Mouse (Mus musculus): ENCODE data around the gene Fmnl2. TPM values are rescaled to one million over a fixed set of nuclear protein-coding genes. Genes with fewer than 3 reads are reported as not detected.

The Fmnl2 gene
- polyA plus RNA-seq, 1 experiment from 2014 or later: 2.0 TPM

- no peak for ATAC-seq (replicated peaks; ENCODE audit: insufficient number of reproducible peaks, low FRiP score, low TSS enrichment)
- no peak overlapping the region for H3K9ac ChIP-seq (ENCODE audit: low read depth, low read length)
- H3K4me1 ChIP-seq (ENCODE audit: control insufficient read depth, insufficient read depth, low read length): no peaks in the 10 kb centered on the region
- no peak overlapping the region for H3K27ac ChIP-seq (ENCODE audit: low read depth, low read length)
- WGBS (ENCODE audit: insufficient replicate concordance): 68% methylated on average over 5 of the region's 5 CpGs
- H3K4me3 ChIP-seq (ENCODE audit: low read depth, low read length): no peak overlapping the region
- H3K4me2 ChIP-seq: no peak overlapping the region
- H3K9me3 ChIP-seq (replicated peaks; ENCODE audit: control insufficient read depth, low read length): no peaks in the 10 kb centered on the region
- H3K27me3 ChIP-seq (ENCODE audit: control insufficient read depth, insufficient read depth, low read length): no peaks in the 10 kb centered on the region
- H3K36me3 ChIP-seq (ENCODE audit: control insufficient read depth, insufficient read depth, low read length): no peaks in the 10 kb centered on the region
Measured at GRCm38 (mm10) chr2:52991688-52992194, 134.1 kb downstream of the Fmnl2 start.

GRCm38 (mm10) chr2:52993241-52993640 is 135.6 kb downstream of the Fmnl2 start:
- Histone ChIP-seq H3K36me3 (ENCODE audit: control insufficient read depth, insufficient read depth, low read length) (no peaks in the 10 kb centered on the region), H3K27me3 (ENCODE audit: control insufficient read depth, insufficient read depth, low read length) (no peaks in the 10 kb centered on the region), H3K4me2 (no peak overlapping the region), H3K27ac (ENCODE audit: low read depth, low read length) (no peak overlapping the region), H3K9me3 (replicated peaks; ENCODE audit: control insufficient read depth, low read length) (no peaks in the 10 kb centered on the region; the same call in 1 of the 2 replicates), H3K4me3 (ENCODE audit: low read depth, low read length) (no peak overlapping the region), H3K4me1 (ENCODE audit: control insufficient read depth, insufficient read depth, low read length) (no peaks in the 10 kb centered on the region), H3K9ac (ENCODE audit: low read depth, low read length) (no peak overlapping the region)
- WGBS (ENCODE audit: insufficient replicate concordance): 82% methylated on average over 7 of the region's 7 CpGs
- ATAC-seq (replicated peaks; ENCODE audit: insufficient number of reproducible peaks, low FRiP score, low TSS enrichment): no peak

- H3K9me3 ChIP-seq (replicated peaks; ENCODE audit: control insufficient read depth, low read length): no peaks in the 10 kb centered on the region; the same call in 1 of the 2 replicates
- H3K36me3 ChIP-seq (ENCODE audit: control insufficient read depth, insufficient read depth, low read length): no peaks in the 10 kb centered on the region
- H3K4me1 ChIP-seq (ENCODE audit: control insufficient read depth, insufficient read depth, low read length): no peaks in the 10 kb centered on the region
- no peak overlapping the region for H3K4me3 ChIP-seq (ENCODE audit: low read depth, low read length)
- WGBS (ENCODE audit: insufficient replicate concordance): 80% methylated on average over 9 of the region's 9 CpGs
- no peak for ATAC-seq (replicated peaks; ENCODE audit: insufficient number of reproducible peaks, low FRiP score, low TSS enrichment)
- H3K9ac ChIP-seq (ENCODE audit: low read depth, low read length): no peak overlapping the region
- H3K27me3 ChIP-seq (ENCODE audit: control insufficient read depth, insufficient read depth, low read length): no peaks in the 10 kb centered on the region
- no peak overlapping the region for H3K4me2 ChIP-seq
- no peak overlapping the region for H3K27ac ChIP-seq (ENCODE audit: low read depth, low read length)
Measured at GRCm38 (mm10) chr2:52994526-52994925, 136.9 kb downstream of the Fmnl2 start.

DNA sequence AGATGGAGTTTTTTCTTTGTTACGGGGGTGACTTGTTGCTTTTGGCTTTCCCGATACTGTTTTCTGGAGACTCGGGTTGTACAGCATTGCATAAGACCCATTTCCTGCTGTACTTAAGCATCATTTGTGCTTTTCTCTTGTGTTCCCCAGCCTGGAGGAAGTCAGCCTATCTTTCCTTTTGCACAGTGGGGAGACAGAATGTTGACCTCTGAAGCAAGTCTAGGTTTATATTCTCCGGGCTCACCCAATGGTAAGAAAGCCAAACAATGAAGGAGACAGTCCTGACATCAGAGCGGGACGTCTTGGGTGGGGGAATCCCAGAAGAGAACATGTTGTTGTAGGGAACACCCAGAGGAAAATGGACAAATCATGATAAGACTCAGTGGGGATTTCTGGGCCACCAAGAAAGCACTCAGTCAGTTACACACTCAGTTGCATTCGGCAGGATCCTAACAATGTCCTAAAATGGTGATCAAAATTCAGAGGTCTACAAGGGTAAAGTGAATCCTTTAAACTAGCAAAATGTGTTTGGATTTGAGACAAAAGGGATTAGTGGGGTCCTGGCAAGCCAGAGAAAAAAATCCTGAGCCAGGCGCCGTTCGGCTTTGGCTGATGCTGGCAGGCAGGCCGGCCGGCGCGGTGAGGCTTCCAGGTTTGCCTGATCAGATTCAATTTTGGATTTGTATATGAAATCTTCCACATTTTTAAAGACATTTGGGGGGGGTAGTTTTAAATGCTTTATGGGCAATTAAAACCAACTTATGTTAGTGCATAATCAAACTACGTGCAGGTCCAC is 140.5 kb downstream of the Fmnl2 start:
- Histone ChIP-seq H3K36me3 (ENCODE audit: control insufficient read depth, insufficient read depth, low read length) (no peaks in the 10 kb centered on the region), H3K4me2 (no peak overlapping the region), H3K27ac (ENCODE audit: low read depth, low read length) (no peak overlapping the region), H3K4me1 (ENCODE audit: control insufficient read depth, insufficient read depth, low read length) (no peaks in the 10 kb centered on the region), H3K9ac (ENCODE audit: low read depth, low read length) (no peak overlapping the region), H3K9me3 (replicated peaks; ENCODE audit: control insufficient read depth, low read length) (no peaks in the 10 kb centered on the region; the same call in 1 of the 2 replicates), H3K27me3 (ENCODE audit: control insufficient read depth, insufficient read depth, low read length) (no peaks in the 10 kb centered on the region), H3K4me3 (ENCODE audit: low read depth, low read length) (no peak overlapping the region)
- 73% methylated on average over 15 of the region's 15 CpGs for WGBS (ENCODE audit: insufficient replicate concordance)
- ATAC-seq (replicated peaks; ENCODE audit: insufficient number of reproducible peaks, low FRiP score, low TSS enrichment): no peak

DNA sequence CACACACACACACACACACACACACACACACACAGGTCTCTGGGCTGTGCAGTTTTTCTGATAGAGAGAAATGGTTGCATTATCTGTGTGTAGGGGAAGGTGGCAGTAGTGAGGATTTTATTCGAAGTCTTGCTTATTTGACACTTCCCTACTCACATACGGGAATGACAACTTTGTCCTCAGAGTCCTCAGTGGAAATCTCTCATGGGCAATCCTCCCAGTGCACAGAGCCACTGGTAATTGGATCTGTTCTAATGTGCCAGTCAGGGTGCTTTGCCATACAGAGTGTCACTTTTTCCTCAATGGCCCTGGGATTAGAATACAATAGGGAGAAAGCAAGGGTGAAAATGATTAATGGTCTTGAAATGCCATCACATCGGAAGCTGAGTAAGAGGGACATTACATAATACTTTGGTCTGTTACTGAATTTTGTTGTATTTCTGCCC is 141.9 kb downstream of the Fmnl2 start:
- Histone ChIP-seq H3K27me3 (ENCODE audit: control insufficient read depth, insufficient read depth, low read length) (no peaks in the 10 kb centered on the region), H3K4me3 (ENCODE audit: low read depth, low read length) (no peak overlapping the region), H3K9me3 (replicated peaks; ENCODE audit: control insufficient read depth, low read length) (no peaks in the 10 kb centered on the region; the same call in 1 of the 2 replicates), H3K9ac (ENCODE audit: low read depth, low read length) (no peak overlapping the region), H3K4me1 (ENCODE audit: control insufficient read depth, insufficient read depth, low read length) (no peaks in the 10 kb centered on the region), H3K27ac (ENCODE audit: low read depth, low read length) (no peak overlapping the region), H3K4me2 (no peak overlapping the region), H3K36me3 (ENCODE audit: control insufficient read depth, insufficient read depth, low read length) (no peaks in the 10 kb centered on the region)
- 57% methylated on average over 3 of the region's 3 CpGs for WGBS (ENCODE audit: insufficient replicate concordance)
- ATAC-seq (replicated peaks; ENCODE audit: insufficient number of reproducible peaks, low FRiP score, low TSS enrichment): no peak

DNA sequence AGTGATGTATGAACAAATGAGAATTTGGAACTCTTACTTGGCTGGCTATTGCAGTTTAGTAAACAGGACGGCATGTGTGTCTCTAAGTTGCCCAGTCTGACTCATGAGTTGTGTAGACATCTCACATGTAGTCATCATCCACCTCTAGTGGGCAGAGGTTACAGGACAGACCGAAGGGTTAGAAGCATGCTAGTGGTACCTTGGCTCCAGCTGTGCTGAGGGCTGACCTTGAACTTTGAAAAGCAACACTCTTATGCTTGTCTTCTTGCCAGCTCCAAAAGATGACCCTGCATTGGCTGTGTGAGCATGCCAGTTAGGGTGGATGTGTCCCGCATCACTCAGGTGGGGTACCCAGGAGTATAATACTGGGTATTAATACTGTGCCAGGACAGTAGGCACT is 142.8 kb downstream of the Fmnl2 start:
- no peak overlapping the region for H3K9ac ChIP-seq (ENCODE audit: low read depth, low read length)
- no peak overlapping the region for H3K4me3 ChIP-seq (ENCODE audit: low read depth, low read length)
- WGBS (ENCODE audit: insufficient replicate concordance): 85% methylated on average over 3 of the region's 3 CpGs
- H3K27me3 ChIP-seq (ENCODE audit: control insufficient read depth, insufficient read depth, low read length): no peaks in the 10 kb centered on the region
- H3K36me3 ChIP-seq (ENCODE audit: control insufficient read depth, insufficient read depth, low read length): no peaks in the 10 kb centered on the region
- no peak for ATAC-seq (replicated peaks; ENCODE audit: insufficient number of reproducible peaks, low FRiP score, low TSS enrichment)
- H3K4me1 ChIP-seq (ENCODE audit: control insufficient read depth, insufficient read depth, low read length): no peaks in the 10 kb centered on the region
- H3K27ac ChIP-seq (ENCODE audit: low read depth, low read length): no peak overlapping the region
- H3K9me3 ChIP-seq (replicated peaks; ENCODE audit: control insufficient read depth, low read length): no peaks in the 10 kb centered on the region; the same call in 1 of the 2 replicates
- no peak overlapping the region for H3K4me2 ChIP-seq

GRCm38 (mm10) chr2:53006161-53006560 is 148.5 kb downstream of the Fmnl2 start:
- Histone ChIP-seq H3K27me3 (ENCODE audit: control insufficient read depth, insufficient read depth, low read length) (no peaks in the 10 kb centered on the region), H3K9me3 (replicated peaks; ENCODE audit: control insufficient read depth, low read length) (no peaks in the 10 kb centered on the region), H3K4me1 (ENCODE audit: control insufficient read depth, insufficient read depth, low read length) (no peaks in the 10 kb centered on the region), H3K4me3 (ENCODE audit: low read depth, low read length) (no peak overlapping the region), H3K36me3 (ENCODE audit: control insufficient read depth, insufficient read depth, low read length) (no peaks in the 10 kb centered on the region), H3K4me2 (no peak overlapping the region), H3K9ac (ENCODE audit: low read depth, low read length) (no peak overlapping the region), H3K27ac (ENCODE audit: low read depth, low read length) (no peak overlapping the region)
- WGBS (ENCODE audit: insufficient replicate concordance): 81% methylated on average over 7 of the region's 7 CpGs
- no peak for ATAC-seq (replicated peaks; ENCODE audit: insufficient number of reproducible peaks, low FRiP score, low TSS enrichment)

DNA sequence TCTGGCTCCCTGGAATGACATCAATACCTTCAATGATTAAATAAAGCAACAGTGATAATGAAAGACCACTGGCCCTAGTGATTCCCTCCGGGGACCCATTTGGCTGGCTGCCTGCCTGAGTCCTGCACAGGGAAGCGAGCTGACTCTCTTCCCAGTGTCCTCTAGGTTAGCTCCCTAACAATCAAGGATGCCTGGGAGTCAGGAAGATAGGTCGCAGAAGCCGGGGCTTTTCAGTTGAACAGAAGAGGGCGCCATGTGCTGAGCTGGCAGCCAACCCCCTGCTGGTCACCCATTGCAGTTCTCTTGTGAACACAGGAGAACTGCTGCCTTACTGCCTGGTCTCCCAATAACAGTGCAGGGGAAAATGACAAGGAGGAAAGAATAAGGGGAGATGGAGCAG is 149.5 kb downstream of the Fmnl2 start:
- no peak overlapping the region for H3K9ac ChIP-seq (ENCODE audit: low read depth, low read length)
- no peak overlapping the region for H3K27ac ChIP-seq (ENCODE audit: low read depth, low read length)
- ATAC-seq (replicated peaks; ENCODE audit: insufficient number of reproducible peaks, low FRiP score, low TSS enrichment): no peak
- no peaks in the 10 kb centered on the region for H3K36me3 ChIP-seq (ENCODE audit: control insufficient read depth, insufficient read depth, low read length)
- WGBS (ENCODE audit: insufficient replicate concordance): 14% methylated on average over 5 of the region's 5 CpGs
- H3K9me3 ChIP-seq (replicated peaks; ENCODE audit: control insufficient read depth, low read length): no peaks in the 10 kb centered on the region
- no peaks in the 10 kb centered on the region for H3K4me1 ChIP-seq (ENCODE audit: control insufficient read depth, insufficient read depth, low read length)
- no peak overlapping the region for H3K4me2 ChIP-seq
- no peaks in the 10 kb centered on the region for H3K27me3 ChIP-seq (ENCODE audit: control insufficient read depth, insufficient read depth, low read length)
- H3K4me3 ChIP-seq (ENCODE audit: low read depth, low read length): no peak overlapping the region

GRCm38 (mm10) chr2:53013051-53013450 is 155.4 kb downstream of the Fmnl2 start:
- no peak overlapping the region for H3K4me3 ChIP-seq (ENCODE audit: low read depth, low read length)
- WGBS (ENCODE audit: insufficient replicate concordance): 35% methylated on average over 2 of the region's 2 CpGs

More at GRCm38 (mm10) chr2:53013051-53013450, 155.4 kb downstream of the Fmnl2 start:
- Histone ChIP-seq H3K9ac (ENCODE audit: low read depth, low read length) (no peak overlapping the region), H3K4me2 (no peak overlapping the region), H3K4me1 (ENCODE audit: control insufficient read depth, insufficient read depth, low read length) (0 out of 2 replicates have a peak, but pooled peaks cover 3% of the 10 kb centered on the region), H3K36me3 (ENCODE audit: control insufficient read depth, insufficient read depth, low read length) (no peaks in the 10 kb centered on the region), H3K27ac (ENCODE audit: low read depth, low read length) (no peak overlapping the region), H3K9me3 (replicated peaks; ENCODE audit: control insufficient read depth, low read length) (no peaks in the 10 kb centered on the region), H3K27me3 (ENCODE audit: control insufficient read depth, insufficient read depth, low read length) (no peaks in the 10 kb centered on the region)
- ATAC-seq (replicated peaks; ENCODE audit: insufficient number of reproducible peaks, low FRiP score, low TSS enrichment): no peak

Measured in heart, embryonic 11.5 days (tissue).